Mouse (Mus musculus) ES-Bruce4 (cell line): Measurements from ENCODE around the gene Ebi3. TPM values are rescaled to one million over a fixed set of nuclear protein-coding genes. Genes with fewer than 3 reads are reported as not detected.

Experiments
- H3K27ac ChIP-seq: 2 replicates; pipeline ENCODE4 v1.5.1; 2012; ENCODE audit warnings: low read length, inconsistent platforms; ENCODE audit not compliant: insufficient read depth
- H3K27me3 ChIP-seq: 2 replicates; pipeline ENCODE4 v1.6.1; 2012; ENCODE audit warnings: mild to moderate bottlenecking, low read length, inconsistent platforms; ENCODE audit not compliant: control insufficient read depth, poor library complexity, insufficient read depth, severe bottlenecking
- H3K36me3 ChIP-seq: 2 replicates; pipeline ENCODE4 v1.6.1; 2012; ENCODE audit warnings: inconsistent platforms, mild to moderate bottlenecking, low read length, moderate library complexity; ENCODE audit not compliant: control insufficient read depth, poor library complexity, insufficient read depth, severe bottlenecking
- H3K4me1 ChIP-seq: one replicate; pipeline ENCODE4 v1.8.1; 2011; ENCODE audit warnings: low read length; ENCODE audit not compliant: control insufficient read depth, insufficient read depth
- H3K4me3 ChIP-seq: 2 replicates; pipeline ENCODE4 v1.5.1; 2011; ENCODE audit warnings: low read depth, mild to moderate bottlenecking, low read length
- H3K9ac ChIP-seq: 2 replicates; pipeline ENCODE4 v1.6.1; 2012; ENCODE audit warnings: low read depth, mild to moderate bottlenecking, inconsistent platforms; ENCODE audit not compliant: poor library complexity, severe bottlenecking
- H3K9me3 ChIP-seq: replicated peaks from 2 replicates; pipeline ENCODE4 v1.6.1; 2012; ENCODE audit warnings: mild to moderate bottlenecking, low read length, inconsistent platforms; ENCODE audit not compliant: control insufficient read depth, poor library complexity, insufficient read depth, severe bottlenecking
- CTCF ChIP-seq: IDR thresholded peaks from one replicate; pipeline ENCODE4 v1.8.1; 2011; ENCODE audit warnings: low read depth, low read length
- EP300 ChIP-seq: IDR thresholded peaks from 2 replicates; pipeline ENCODE4 v1.6.1; 2011; ENCODE audit warnings: low read depth, low read length; ENCODE audit not compliant: insufficient read depth
- POLR2A ChIP-seq: IDR thresholded peaks from one replicate; pipeline ENCODE4 v1.8.1; 2011; ENCODE audit warnings: low read length; ENCODE audit not compliant: insufficient read depth
- polyA plus RNA-seq: library from polyadenylated mRNA; stranded (reverse); fragments of >200 nt; gene quantifications from 2 replicates; pipeline ENCODE4 v1.2.4, GENCODE M21; 2011; ENCODE audit warnings: low read depth; ENCODE audit not compliant: missing spikeins, insufficient read depth, insufficient read length

Ebi3 gene
- polyA plus RNA-seq, 1 experiment = not detected

DNA sequence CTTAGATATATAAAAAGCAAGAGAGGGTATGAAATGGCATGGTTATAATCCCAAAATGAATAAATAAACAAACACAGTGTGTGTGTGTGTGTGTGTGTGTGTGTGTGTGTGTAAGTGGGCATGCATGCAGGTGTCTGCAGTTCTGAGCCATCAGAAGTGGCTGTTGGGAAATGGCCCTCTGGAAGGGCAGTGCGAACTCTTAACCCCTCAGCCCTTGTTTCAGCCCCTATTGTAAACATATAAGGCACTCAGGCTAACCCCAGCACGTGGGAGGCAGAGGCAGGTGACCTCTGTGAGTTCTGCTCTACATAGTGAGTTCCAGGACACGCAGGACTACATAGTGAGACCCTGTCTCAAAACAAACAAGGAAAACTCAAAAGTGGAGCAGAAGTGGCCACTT, 24.9 kb downstream of the Ebi3 start:
- no peaks in the 10 kb centered on the region for H3K4me1 ChIP-seq
- H3K27me3 ChIP-seq = no peaks in the 10 kb centered on the region
- no peaks in the 10 kb centered on the region for H3K36me3 ChIP-seq
- H3K9me3 ChIP-seq = no peaks in the 10 kb centered on the region
- TF ChIP-seq EP300 (no peak), CTCF (no peak), POLR2A (no peak)
- H3K4me3 ChIP-seq = no peak overlapping the region
- no peak overlapping the region for H3K9ac ChIP-seq
- no peak overlapping the region for H3K27ac ChIP-seq

DNA sequence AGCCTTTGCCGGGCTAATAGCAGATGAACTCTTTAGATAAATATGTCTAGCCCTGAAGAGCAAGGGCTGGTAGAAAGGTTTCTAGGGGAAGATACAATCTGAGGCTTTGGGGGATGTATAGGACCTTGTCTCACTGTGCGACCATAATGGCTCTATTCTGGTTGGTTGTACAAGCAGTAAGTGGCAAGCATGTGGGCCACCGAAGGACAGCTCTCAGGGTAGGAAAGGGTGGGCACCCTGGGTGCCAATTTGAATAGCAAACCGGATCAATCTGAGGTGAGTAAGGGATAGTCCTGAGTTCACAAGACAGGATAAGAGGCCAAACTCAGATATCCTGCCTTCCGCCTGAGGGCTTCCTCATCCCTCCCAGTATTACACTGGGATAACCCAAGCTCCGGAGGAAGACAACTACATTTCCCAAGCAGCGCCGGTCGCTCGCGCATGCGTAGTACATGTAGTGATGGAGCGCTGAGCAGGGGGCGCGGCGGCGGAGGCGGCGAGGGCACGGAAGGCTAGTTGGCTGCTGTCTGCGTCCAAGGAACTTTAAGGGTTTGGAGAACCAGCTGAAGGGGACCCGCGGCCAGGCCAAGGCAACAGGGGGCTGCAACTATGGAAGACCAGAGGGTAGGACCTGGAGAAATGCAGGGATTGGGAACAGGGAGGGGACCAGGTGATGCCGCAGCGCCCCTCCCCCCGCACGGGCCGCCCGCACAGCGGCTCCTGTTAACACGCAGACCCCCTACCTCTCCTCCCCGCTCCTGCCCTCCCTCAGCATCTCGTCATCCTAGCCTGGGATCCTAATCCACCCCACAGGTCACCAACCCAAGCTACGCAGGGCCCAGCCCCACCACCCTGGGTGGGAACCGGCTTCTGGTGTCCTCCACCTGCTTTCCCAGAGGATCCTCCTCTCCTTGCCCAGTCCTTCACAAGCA, 33.9 kb downstream of the Ebi3 start, which contains the start of gene Fsd1:
Gene Fsd1 (plus strand): TSS at position 480 of the 932 bp plus-strand sequence.
- H3K4me3 ChIP-seq = peak within 1 kb of the TSS; percentile 72
- H3K27me3 ChIP-seq = no peaks in the 10 kb centered on the region
- TF ChIP-seq CTCF (no peak), POLR2A (no peak), EP300 (no peak)
- no peak within 1 kb of the TSS for H3K27ac ChIP-seq
- peak within 1 kb of the TSS; percentile 17 for H3K9ac ChIP-seq
- H3K36me3 ChIP-seq = no peaks in the 10 kb centered on the region
- no peaks in the 10 kb centered on the region for H3K4me1 ChIP-seq
- no peaks in the 10 kb centered on the region for H3K9me3 ChIP-seq

DNA sequence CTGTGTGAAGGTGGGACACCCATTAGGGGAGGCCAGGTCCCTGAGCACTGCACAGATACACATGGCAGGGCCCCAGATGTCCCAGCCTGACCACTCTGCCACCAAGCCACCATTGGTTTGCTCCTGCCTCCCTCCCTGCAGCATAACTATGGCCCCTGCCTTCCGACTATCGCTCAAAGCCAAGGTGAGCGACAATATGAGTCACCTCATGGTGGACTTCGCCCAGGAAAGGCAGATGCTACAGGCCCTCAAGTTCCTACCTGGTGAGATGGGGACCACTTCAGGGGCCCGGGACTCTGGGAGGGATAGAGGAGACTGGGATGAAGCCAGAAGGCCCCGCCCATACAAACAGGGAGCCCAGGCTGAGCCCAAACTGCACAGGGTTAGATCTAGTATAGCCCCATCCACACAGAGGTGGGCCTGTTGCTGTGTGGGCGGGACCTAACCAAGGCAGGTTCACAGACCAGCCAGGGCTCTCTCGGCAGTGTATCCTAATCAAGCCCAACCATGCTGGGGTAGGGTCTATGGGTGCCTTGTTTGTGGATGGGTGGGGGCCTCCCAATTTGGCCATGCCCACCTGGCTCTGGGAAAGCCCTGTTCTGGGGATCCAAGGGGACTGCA, 37.9 kb downstream of the Ebi3 start:
- Histone ChIP-seq H3K36me3 (no peaks in the 10 kb centered on the region), H3K9me3 (no peaks in the 10 kb centered on the region), H3K27me3 (no peaks in the 10 kb centered on the region), H3K27ac (no peak overlapping the region), H3K9ac (no peak overlapping the region), H3K4me3 (no peak overlapping the region), H3K4me1 (no peaks in the 10 kb centered on the region)
- TF ChIP-seq CTCF (no peak), POLR2A (no peak), EP300 (no peak)

GRCm38 (mm10) chr17:55996007-55996406, 43.6 kb downstream of the Ebi3 start:
- no peaks in the 10 kb centered on the region for H3K4me1 ChIP-seq
- H3K9me3 ChIP-seq = no peaks in the 10 kb centered on the region
- TF ChIP-seq CTCF (no peak), EP300 (no peak), POLR2A (no peak)
- H3K4me3 ChIP-seq = no peak overlapping the region
- H3K36me3 ChIP-seq = no peaks in the 10 kb centered on the region
- no peaks in the 10 kb centered on the region for H3K27me3 ChIP-seq
- H3K9ac ChIP-seq = no peak overlapping the region
- H3K27ac ChIP-seq = no peak overlapping the region

DNA sequence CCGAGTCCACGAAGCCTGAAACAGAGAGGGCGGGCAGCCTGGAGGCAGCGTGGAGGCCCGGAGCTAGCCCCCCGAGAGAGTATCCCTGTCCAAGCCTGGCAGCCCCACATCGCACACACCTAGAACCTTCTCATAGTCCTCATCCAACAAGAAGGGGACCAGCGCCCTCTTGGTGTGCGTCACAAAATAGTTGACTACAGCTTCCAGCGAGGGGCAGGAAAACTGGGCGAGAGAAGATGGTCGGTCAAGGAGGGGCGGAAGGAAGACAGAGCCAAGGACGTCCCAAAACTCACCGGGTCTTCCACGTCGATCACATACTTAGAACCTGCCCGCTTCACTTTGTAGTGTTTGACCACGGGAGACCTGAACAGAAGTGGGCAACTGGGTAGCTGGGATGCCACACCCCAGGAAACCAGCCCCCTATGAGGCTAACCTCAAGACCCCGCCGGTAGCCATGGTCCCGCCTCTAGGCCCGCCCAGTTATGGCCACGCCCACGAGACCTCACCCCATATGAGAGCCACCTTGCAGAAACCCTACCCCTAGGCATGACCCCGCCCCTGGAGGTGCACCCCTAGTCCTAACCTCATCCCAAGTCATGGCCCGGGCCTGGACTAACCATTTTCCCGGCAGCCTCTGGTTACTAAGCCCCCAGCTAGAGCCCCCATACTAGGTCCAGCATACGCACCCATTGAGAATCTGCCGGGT, 47.5 kb downstream of the Ebi3 start:
- Histone ChIP-seq H3K4me1 (no peaks in the 10 kb centered on the region), H3K27me3 (no peaks in the 10 kb centered on the region), H3K9ac (peak overlapping the region; percentile 4), H3K36me3 (no peaks in the 10 kb centered on the region), H3K4me3 (peak overlapping the region; percentile 63), H3K27ac (no peak overlapping the region), H3K9me3 (no peaks in the 10 kb centered on the region)
- TF ChIP-seq EP300 (no peak), CTCF (peak; percentile 45)
